ENCODE assay signal across 34 mouse cellular contexts in the genomic region with DNA sequence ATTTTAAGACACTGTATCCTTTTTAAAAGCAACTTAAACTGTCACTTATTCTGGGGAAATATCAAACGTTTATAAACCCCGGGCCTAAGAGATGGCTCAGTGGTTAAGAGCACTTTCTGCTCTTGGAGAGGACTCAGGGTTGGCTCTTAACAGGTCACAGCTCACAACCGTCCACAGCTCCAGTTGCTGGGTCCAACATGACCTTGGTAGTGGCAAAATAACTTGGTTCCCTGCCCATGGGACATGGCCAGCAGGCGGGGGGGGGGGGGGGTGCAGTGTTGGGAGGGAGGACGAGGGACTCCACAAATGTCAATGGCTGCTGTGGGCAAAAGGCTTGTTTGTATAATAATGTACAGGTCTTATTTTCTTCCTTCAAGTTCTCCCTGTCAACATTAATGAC. TPM values are rescaled to one million over a fixed set of nuclear protein-coding genes. Genes with fewer than 3 reads are reported as not detected.
DNase-seq lines count a peak whose midpoint lies in the region; ATAC-seq and TF ChIP-seq lines count a peak whose summit lies in the region.
"Had no signal": no experiment of that assay in that cellular context is flagged by ENCODE, and none has a peak within 500 bp of the region (broad histone marks: within the 10 kb centered on the region; RNA-seq: fewer than 3 reads in every experiment).

No protein-coding gene starts in this region.

- H3K27me3 ChIP-seq in CH12.LX (replicated peaks), result no peaks in the 10 kb centered on the region
- no peaks in the 10 kb centered on the region for H3K27me3 ChIP-seq in forebrain, embryonic 13.5 days
- H3K27me3 ChIP-seq: embryonic facial prominence, embryonic 15.5 days; heart, embryonic 15.5 days; kidney, embryonic 15.5 days; limb, embryonic 13.5 days; neural tube, embryonic 13.5 days; stomach, embryonic 15.5 days had no signal

- dilution Hi-C loops in CH12.LX (cut with MboI; ENCODE audit: extremely low pct_ligation_motif_present, extremely low pct_unique_long_range_greater_than_20kb, low sequenced_read_pairs), result no loop called here

- H3K27ac ChIP-seq in gastrocnemius, adult 2 months, result peak overlapping the region; percentile 79
- no peak overlapping the region for H3K27ac ChIP-seq in CH12.LX (ENCODE audit: insufficient read depth, low read depth)
- no peak overlapping the region for H3K27ac ChIP-seq in forebrain, embryonic 13.5 days
- H3K27ac ChIP-seq: embryonic facial prominence, embryonic 15.5 days; heart, embryonic 10.5 days; heart, embryonic 15.5 days; kidney, embryonic 15.5 days; layer of hippocampus, adult 2 months; limb, embryonic 13.5 days; liver, embryonic 14.5 days; midbrain, embryonic 10.5 days; neural tube, embryonic 13.5 days; stomach, embryonic 15.5 days had no signal

- no peak for TF ChIP-seq CTCF in gastrocnemius, adult 2 months (IDR thresholded peaks at IDR 0.05)
- TF ChIP-seq CTCF in CH12.LX (conservative IDR thresholded peaks at IDR 0.05 in 1 of 2, IDR thresholded peaks at IDR 0.05 in 1 of 2; ENCODE audit: low read depth in 2 of 2, low read length in 2 of 2), result no peak

- peak; percentile 52 for DNase-seq in gastrocnemius, adult 2 months
- DNase-seq in gastrocnemius, postnatal 10 days, result no peak
- peak; percentile 38 for DNase-seq in kidney, adult 9 months
- DNase-seq in kidney, postnatal 14 days, result no peak
- DNase-seq in CH12.LX (ENCODE audit: extremely low read depth), result no peak
- peak; percentile 49 for DNase-seq in adrenal gland, postnatal 10 days
- DNase-seq in cerebellum, adult 11-12 months, result no peak
- DNase-seq: cerebellum, adult 11 months; cerebellum, postnatal 10 days; kidney, postnatal 36 days; lung, embryonic 14.5 days; lung, postnatal 14 days; retina, postnatal 1 day; right cerebral cortex, postnatal 14 days had no signal

- TF ChIP-seq RAD21 in CH12.LX (IDR thresholded peaks at IDR 0.05; ENCODE audit: low read depth, low read length), result no peak

- in situ Hi-C loops in CH12.LX (cut with MboI; ENCODE audit: low pct_ligation_motif_present, low pct_unique_long_range_greater_than_20kb, low sequenced_read_pairs), result loop anchor here (25.0 kb wide), 1 partner anchor 1205 kb away; a partner anchor contains a TSS

- WGBS in forebrain, embryonic 13.5 days, result 83% methylated on average over 4 of the region's 5 CpGs

- intact Hi-C loops in gastrocnemius, adult 2 months (cut with DNase I), result no loop called here

- TF ChIP-seq POLR2A in CH12.LX (IDR thresholded peaks at IDR 0.05; ENCODE audit: low read depth, low read length), result no peak

- H3K9me3 ChIP-seq in CH12.LX (replicated peaks; ENCODE audit: low read length), result no peaks in the 10 kb centered on the region
- H3K9me3 ChIP-seq in forebrain, embryonic 13.5 days (replicated peaks), result no peaks in the 10 kb centered on the region
- H3K9me3 ChIP-seq: embryonic facial prominence, embryonic 15.5 days; heart, embryonic 10.5 days; heart, embryonic 15.5 days; kidney, embryonic 15.5 days; limb, embryonic 13.5 days; midbrain, embryonic 10.5 days; neural tube, embryonic 13.5 days; stomach, embryonic 15.5 days had no signal

- ATAC-seq in forebrain, embryonic 13.5 days, result no peak
- ATAC-seq: CD4-positive, CD25-positive, alpha-beta regulatory T cell, adult 4 months; forebrain, embryonic 14.5 days; intestine, embryonic 16.5 days had no signal

- H3K4me3 ChIP-seq in gastrocnemius, adult 2 months, result peak overlapping the region; percentile 30; the same call in 1 of the 2 replicates
- H3K4me3 ChIP-seq in CH12.LX (replicated peaks in 1 of 3; ENCODE audit: low read depth in 2 of 3, low read length in 2 of 3, poor library complexity in 1 of 3), result no peak overlapping the region
- no peak overlapping the region for H3K4me3 ChIP-seq in forebrain, embryonic 13.5 days
- H3K4me3 ChIP-seq: embryonic facial prominence, embryonic 15.5 days; heart, embryonic 10.5 days; heart, embryonic 15.5 days; kidney, embryonic 15.5 days; layer of hippocampus, adult 2 months; myocyte; stomach, embryonic 15.5 days had no signal

- peaks cover 0 to 15% of the 10 kb centered on the region in 2 experiments; a peak in 2 of 4 replicates for H3K4me1 ChIP-seq in CH12.LX (ENCODE audit: control insufficient read depth in 1 of 2, insufficient read depth in 2 of 2)
- H3K4me1 ChIP-seq in forebrain, embryonic 13.5 days, result peaks cover 33% of the 10 kb centered on the region

- H3K9ac ChIP-seq in CH12.LX (ENCODE audit: insufficient read depth, low read depth), result no peak overlapping the region
- no peak overlapping the region for H3K9ac ChIP-seq in forebrain, embryonic 13.5 days
- H3K9ac ChIP-seq: embryonic facial prominence, embryonic 15.5 days; heart, embryonic 15.5 days; kidney, embryonic 15.5 days; liver, embryonic 14.5 days; lung, embryonic 14.5 days; stomach, embryonic 15.5 days had no signal

- peak overlapping the region; percentile 93; the same call in 1 of the 2 replicates for H3K4me2 ChIP-seq in CH12.LX (ENCODE audit: insufficient read depth, low read depth, poor library complexity, severe bottlenecking)
- H3K4me2 ChIP-seq in forebrain, embryonic 13.5 days, result no peak overlapping the region
- H3K4me2 ChIP-seq: heart, embryonic 15.5 days; stomach, embryonic 15.5 days had no signal

- peaks cover 25 to 44% of the 10 kb centered on the region in 2 experiments for H3K36me3 ChIP-seq in CH12.LX (replicated peaks in 1 of 2; ENCODE audit: control insufficient read depth in 1 of 2, insufficient read depth in 1 of 2, low read length in 1 of 2)
- H3K36me3 ChIP-seq in forebrain, embryonic 13.5 days (ENCODE audit: poor library complexity, severe bottlenecking), result peaks cover 17% of the 10 kb centered on the region

- no peak for TF ChIP-seq EP300 in CH12.LX (IDR thresholded peaks at IDR 0.05; ENCODE audit: low read length)

- H3K79me2 ChIP-seq in CH12.LX (replicated peaks; ENCODE audit: control insufficient read depth, extremely low read depth, insufficient read depth, poor library complexity, severe bottlenecking), result peaks cover 46% of the 10 kb centered on the region

TF ChIP-seq in CH12.LX, 34 proteins besides CTCF, POLR2A, EP300 and RAD21:
- TF ChIP-seq ZNF384 (IDR thresholded peaks at IDR 0.05; ENCODE audit: low read depth, low read length) (no peak), E2F4 (IDR thresholded peaks at IDR 0.05; ENCODE audit: insufficient replicate concordance, low read depth, low read length) (no peak)

RNA-seq across cellular contexts. Expression of a gene that starts 3.9 kb away (rescaled TPM):
- 1 to 10 TPM; 7.0 to 7.4 TPM for total RNA-seq in gastrocnemius, adult 2 months (2021)
- total RNA-seq in gastrocnemius, postnatal 10 days (2021), result 10 to 100 TPM in 1 of 2 experiments, 1 to 10 TPM in 1; 9.6 to 11.9 TPM
- total RNA-seq in CH12.LX (2012; rRNA removed), result 3.3 and 3.9 TPM in 2 replicates
- total RNA-seq in CH12.LX (2014; rRNA removed), result 2.2 and 2.9 TPM in 2 replicates
- polyA plus RNA-seq in CH12.LX (2012; ENCODE audit: insufficient read length, low read depth), result 16.2 and 22.2 TPM in 2 replicates
- 10 to 100 TPM; 17.2 to 26.9 TPM for total RNA-seq in adrenal gland, postnatal 10 days (2021)
- polyA plus RNA-seq in forebrain, embryonic 13.5 days (2015; fragmentation: Nextera tagmentation; extraction: Ambion mirVana), result 28.8 and 32.9 TPM in 2 replicates

RNA-seq across cellular contexts. Expression of a gene that starts 4.2 kb away (rescaled TPM):
- total RNA-seq in gastrocnemius, adult 2 months (2021), result 1 to 10 TPM; 2.1 to 2.9 TPM
- total RNA-seq in gastrocnemius, postnatal 10 days (2021), result 1 to 10 TPM; 4.1 to 5.2 TPM
- total RNA-seq in CH12.LX (2012; rRNA removed), result 4.6 and 5.8 TPM in 2 replicates
- 7.2 and 7.9 TPM in 2 replicates for total RNA-seq in CH12.LX (2014; rRNA removed)
- 7.2 and 7.3 TPM in 2 replicates for polyA plus RNA-seq in CH12.LX (2012; ENCODE audit: insufficient read length, low read depth)
- total RNA-seq in adrenal gland, postnatal 10 days (2021), result 10 to 100 TPM; 11.0 to 12.4 TPM
- 7.2 and 9.7 TPM in 2 replicates for polyA plus RNA-seq in forebrain, embryonic 13.5 days (2015; fragmentation: Nextera tagmentation; extraction: Ambion mirVana)

RNA-seq across cellular contexts. Expression of a gene that starts 21.1 kb away (rescaled TPM):
- total RNA-seq in gastrocnemius, adult 2 months (2021), result not detected
- total RNA-seq in gastrocnemius, postnatal 10 days (2021), result not detected
- total RNA-seq in CH12.LX (2012; rRNA removed), result not detected in 2 replicates
- total RNA-seq in CH12.LX (2014; rRNA removed), result not detected in 2 replicates
- polyA plus RNA-seq in CH12.LX (2012; ENCODE audit: insufficient read length, low read depth), result not detected in 2 replicates
- not detected for total RNA-seq in adrenal gland, postnatal 10 days (2021)
- polyA plus RNA-seq in forebrain, embryonic 13.5 days (2015; fragmentation: Nextera tagmentation; extraction: Ambion mirVana), result not detected in 2 replicates
- total RNA-seq: common myeloid progenitor, adult 5-6 weeks; heart, postnatal 25 days; left cerebral cortex, postnatal 36 days; megakaryocyte progenitor cell, adult 5-6 weeks had no signal
- polyA plus RNA-seq: CD4-positive, CD25-positive, alpha-beta regulatory T cell, adult 4 months; forebrain, embryonic 14.5 days; heart, embryonic 10.5 days; heart, embryonic 15.5 days; hindbrain, embryonic 11.5 days; intestine, embryonic 16.5 days; liver, embryonic 14.5 days; midbrain, embryonic 10.5 days; myocyte; neural tube, embryonic 13.5 days had no signal

Comparison
In these comparisons a context has a peak if more than half of its experiments do, and no peak if none do; other contexts are left out.
1. DNase-seq: peak in gastrocnemius, adult 2 months (single experiment), kidney, adult 9 months (single experiment) and adrenal gland, postnatal 10 days (single experiment); none in gastrocnemius, postnatal 10 days (single experiment), kidney, postnatal 14 days (single experiment), CH12.LX (single experiment) and cerebellum, adult 11-12 months (single experiment).